Mouse (Mus musculus): Measurements from ENCODE around the gene Btbd9. TPM values are rescaled to one million over a fixed set of nuclear protein-coding genes. Genes with fewer than 3 reads are reported as not detected.

The Btbd9 gene
- polyA plus RNA-seq, 1 experiment from 2014 or later, result 79.2 TPM

GRCm38 (mm10) chr17:30181554-30181953 lies 394.7 kb downstream of the Btbd9 start:
- Histone ChIP-seq H3K4me3 (no peak overlapping the region), H3K4me1 (no peaks in the 10 kb centered on the region; the same call in 1 of the 2 replicates), H3K27ac (no peak overlapping the region), H3K4me2 (no peak overlapping the region), H3K36me3 (peaks cover 18% of the 10 kb centered on the region), H3K9me3 (no peaks in the 10 kb centered on the region), H3K27me3 (no peaks in the 10 kb centered on the region), H3K9ac (no peak overlapping the region)
- ATAC-seq (ENCODE audit: insufficient number of reproducible peaks, insufficient read depth, low FRiP score, low TSS enrichment, low read depth), result no peak
- WGBS, result 79% methylated on average over 4 of the region's 4 CpGs

GRCm38 (mm10) chr17:30180197-30180596 lies 396.1 kb downstream of the Btbd9 start:
- Histone ChIP-seq H3K4me3 (no peak overlapping the region), H3K4me2 (no peak overlapping the region), H3K27ac (no peak overlapping the region), H3K9ac (no peak overlapping the region), H3K27me3 (no peaks in the 10 kb centered on the region), H3K9me3 (no peaks in the 10 kb centered on the region), H3K36me3 (peaks cover 18% of the 10 kb centered on the region), H3K4me1 (no peaks in the 10 kb centered on the region; the same call in 1 of the 2 replicates)
- 85% methylated on average over 6 of the region's 6 CpGs for WGBS
- ATAC-seq (ENCODE audit: insufficient number of reproducible peaks, insufficient read depth, low FRiP score, low TSS enrichment, low read depth), result no peak

- Histone ChIP-seq H3K9ac (no peak overlapping the region), H3K4me2 (no peak overlapping the region), H3K4me3 (no peak overlapping the region), H3K27ac (no peak overlapping the region), H3K4me1 (no peaks in the 10 kb centered on the region; the same call in 1 of the 2 replicates), H3K9me3 (no peaks in the 10 kb centered on the region), H3K27me3 (no peaks in the 10 kb centered on the region), H3K36me3 (peaks cover 15% of the 10 kb centered on the region)
- no peak for ATAC-seq (ENCODE audit: insufficient number of reproducible peaks, insufficient read depth, low FRiP score, low TSS enrichment, low read depth)
- WGBS, result 83% methylated on average over 1 of the region's 1 CpGs
These were observed 397.9 kb downstream of the Btbd9 start for GRCm38 (mm10) chr17:30178402-30178801.

GRCm38 (mm10) chr17:30177435-30177834 lies 398.9 kb downstream of the Btbd9 start:
- Histone ChIP-seq H3K4me1 (no peaks in the 10 kb centered on the region; the same call in 1 of the 2 replicates), H3K9ac (no peak overlapping the region), H3K27ac (no peak overlapping the region), H3K4me3 (no peak overlapping the region), H3K9me3 (no peaks in the 10 kb centered on the region), H3K4me2 (no peak overlapping the region), H3K27me3 (no peaks in the 10 kb centered on the region), H3K36me3 (peaks cover 15% of the 10 kb centered on the region)
- no peak for ATAC-seq (ENCODE audit: insufficient number of reproducible peaks, insufficient read depth, low FRiP score, low TSS enrichment, low read depth)
- WGBS, result 94% methylated on average over 4 of the region's 4 CpGs

Other genes with a start within 250 kb of the Btbd9 start
- 2.5 TPM in 2 replicates for gene Dnah8, start 47.9 kb upstream of the Btbd9 start, polyA plus RNA-seq (2015; fragmentation: Nextera tagmentation; extraction: Ambion mirVana)
- 193 and 217 TPM in 2 replicates for gene Glo1, start 50.4 kb upstream of the Btbd9 start, polyA plus RNA-seq (2015; fragmentation: Nextera tagmentation; extraction: Ambion mirVana)

Measured in embryonic facial prominence, embryonic 13.5 days (tissue).